Mouse (Mus musculus) brain, adult 2 months (tissue): Measurements from ENCODE around the gene Unc5b.
"Not testable (repeated sequence)": the region's sequence is repeated elsewhere in the genome, so short reads cannot be mapped to it uniquely, and the experiment has no call there.

ENCODE experiments used
- DNase-seq: peaks from one replicate; pipeline ENCODE4 v3.0.0; 2011; ENCODE audit warnings: low read depth, low spot score

Unc5b gene

DNA sequence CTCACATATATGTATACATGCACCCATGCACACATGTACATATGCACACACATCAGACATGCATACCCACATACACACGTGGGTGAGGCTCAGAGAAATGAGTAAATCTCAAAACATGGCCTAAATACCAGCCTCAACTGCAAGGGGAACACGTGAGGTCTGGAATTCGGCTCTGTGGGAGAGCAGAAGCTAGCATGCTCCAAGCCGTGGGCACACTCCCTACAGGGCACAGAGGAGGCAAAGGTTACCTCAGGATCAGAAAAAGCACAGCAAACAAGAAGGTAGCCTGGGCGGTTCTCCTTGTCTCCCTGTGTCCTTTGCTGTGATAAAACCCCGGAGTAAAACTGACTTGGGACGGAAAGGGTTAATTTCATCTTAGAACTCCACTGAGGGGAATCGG lies 77.4 kb downstream of the Unc5b start:
- DNase-seq: no peak

DNA sequence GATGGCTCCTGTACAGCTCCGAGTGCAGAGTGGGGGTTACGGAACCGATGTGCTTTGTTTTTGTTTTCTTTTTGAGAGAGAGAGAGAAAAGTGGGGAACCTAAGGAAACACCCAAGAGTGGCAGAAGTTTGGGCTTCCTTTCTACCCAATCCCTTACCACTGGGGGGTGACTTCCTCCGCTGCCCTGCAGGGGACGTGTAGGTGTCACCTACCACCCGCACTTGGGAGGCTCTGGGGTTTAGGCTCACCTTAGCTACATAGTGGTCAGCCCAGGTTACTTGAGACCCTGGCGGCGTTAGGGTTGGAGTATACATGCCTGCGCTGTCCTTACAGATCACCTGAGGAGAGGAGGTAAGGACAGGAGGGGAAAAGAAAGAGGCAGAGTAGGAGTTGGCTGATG lies 78.1 kb downstream of the Unc5b start:
- no peak for DNase-seq

DNA sequence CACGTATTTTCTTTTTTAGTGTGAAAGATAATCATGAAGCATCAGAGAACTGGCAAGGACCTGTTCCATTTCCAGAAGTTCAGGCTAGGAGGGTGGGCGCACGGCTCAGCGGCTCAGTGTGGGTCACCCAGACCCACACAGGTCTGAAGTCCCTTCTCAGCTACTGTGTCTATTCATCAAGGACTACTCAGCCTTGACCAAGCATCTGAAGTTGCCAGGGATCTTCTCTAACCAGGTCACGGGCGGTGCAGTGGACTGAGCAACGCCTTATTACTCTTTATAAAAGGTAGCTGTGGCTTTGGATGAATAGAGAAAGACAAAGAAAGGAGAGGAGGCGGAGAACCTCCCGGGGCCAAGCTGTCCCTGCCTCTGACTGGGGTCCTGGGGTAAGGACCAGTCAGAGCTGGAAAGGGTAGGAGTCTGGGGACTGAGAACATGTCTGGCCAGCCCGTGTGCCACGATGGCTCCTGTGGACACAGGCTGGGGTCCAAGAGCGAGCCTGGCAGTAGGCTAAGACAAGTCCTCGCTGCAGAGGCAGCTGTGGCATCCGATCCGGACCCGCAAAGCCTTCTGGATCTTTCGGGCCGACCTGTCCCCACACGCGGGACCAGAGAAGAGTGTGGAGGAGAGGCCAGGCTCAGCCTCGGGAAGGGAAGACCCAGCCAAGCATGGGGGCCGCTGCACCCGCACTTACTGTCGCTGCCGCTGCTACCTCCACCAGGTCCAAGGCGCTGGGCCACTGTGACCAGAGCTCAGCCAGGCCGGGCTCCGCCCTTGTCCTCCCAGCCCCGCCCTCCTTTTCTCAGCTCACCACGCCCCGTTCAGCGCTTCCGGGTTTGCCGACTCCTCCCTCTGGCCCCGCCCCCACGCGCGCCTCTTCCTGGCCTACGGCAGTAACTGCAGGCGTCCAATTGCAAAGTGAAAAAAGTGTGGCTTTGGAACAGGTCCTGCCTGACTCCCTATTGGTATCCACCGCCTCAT lies 79.1 kb downstream of the Unc5b start, which contains the start of gene Slc29a3:
TSS of gene Slc29a3 (minus strand) at position 755 of the 981 bp plus-strand sequence.
- DNase-seq: peak; percentile 95

DNA sequence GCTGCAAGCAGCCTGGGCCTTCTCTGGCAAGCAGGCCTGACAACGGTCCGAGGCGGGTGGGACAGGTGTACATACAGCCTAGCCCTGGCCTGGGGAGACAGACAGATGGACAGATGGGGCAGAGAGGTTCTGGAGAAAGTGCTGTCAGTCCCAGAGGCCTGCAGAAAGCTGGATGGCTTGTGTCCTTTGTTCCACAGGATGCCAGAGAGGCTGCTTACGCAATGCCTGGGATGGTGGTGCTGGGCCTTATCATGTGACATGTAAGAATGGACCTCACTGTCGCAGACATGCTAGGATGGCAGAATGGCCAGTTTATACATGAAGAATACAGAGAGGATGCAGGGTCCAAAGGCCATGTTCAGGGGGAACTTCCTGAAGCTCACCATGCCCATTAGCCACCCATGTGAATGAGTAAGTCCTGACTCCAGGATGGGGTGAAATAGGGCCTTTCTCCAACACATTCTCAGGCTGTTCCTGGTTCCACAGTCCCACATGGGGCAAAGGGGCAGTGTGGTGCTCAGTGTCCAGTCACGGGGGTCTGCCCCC lies 83.6 kb downstream of the Unc5b start:
- DNase-seq: peak; percentile 58

DNA sequence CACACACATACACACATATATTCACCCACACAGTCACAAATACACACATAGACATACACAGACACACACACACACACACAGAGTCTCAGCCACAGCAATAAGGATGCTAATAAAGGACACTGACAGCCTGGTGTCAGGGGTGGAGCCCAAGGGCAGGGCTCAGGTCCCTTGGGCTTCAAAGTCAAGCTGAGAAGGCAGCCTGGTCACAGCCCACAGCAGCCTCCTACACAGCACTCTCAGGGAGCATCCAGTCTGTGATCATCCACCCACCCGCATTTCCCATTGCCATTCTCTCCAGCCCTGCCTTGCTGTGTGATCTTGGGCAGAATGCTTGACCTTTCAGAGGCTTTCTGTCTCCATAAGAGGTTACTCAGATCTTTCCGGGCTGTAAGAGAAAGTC lies 84.9 kb downstream of the Unc5b start:
- peak; percentile 16 for DNase-seq

DNA sequence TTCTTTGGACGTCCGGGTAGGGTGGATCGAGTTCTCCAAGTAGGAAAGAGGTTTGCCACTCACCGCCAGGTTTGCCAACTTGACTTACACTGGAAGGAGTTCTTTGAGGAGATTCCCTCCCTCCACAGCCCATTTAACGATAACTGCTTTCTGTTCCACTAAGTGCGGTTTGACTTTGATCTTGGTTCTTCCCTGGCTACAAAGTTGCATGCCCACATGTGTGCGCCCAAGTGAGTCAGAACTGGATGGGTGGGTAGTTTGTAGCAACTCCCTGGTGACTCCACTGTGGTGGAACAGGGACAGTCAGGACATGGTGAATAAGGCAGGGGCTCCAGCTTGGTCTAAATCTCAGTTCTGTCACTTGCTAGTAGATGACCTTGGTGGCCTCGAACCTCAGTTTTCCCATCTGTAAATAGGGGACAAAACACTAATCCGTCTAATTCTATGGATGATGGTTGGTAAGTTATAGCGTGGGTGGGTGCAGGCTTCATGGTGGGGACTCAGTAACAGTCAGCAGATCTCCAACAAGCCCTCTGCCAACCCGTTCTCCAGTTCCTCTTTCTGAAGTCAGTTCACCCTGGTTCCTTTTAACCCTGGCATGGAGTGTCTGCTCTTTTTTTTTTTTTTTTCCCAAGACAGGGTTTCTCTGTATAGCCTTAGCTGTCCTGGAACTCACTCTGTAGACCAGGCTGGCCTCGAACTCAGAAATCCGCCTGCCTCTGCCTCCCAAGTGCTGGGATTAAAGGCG lies 86.7 kb downstream of the Unc5b start:
- peak; percentile 30 for DNase-seq

DNA sequence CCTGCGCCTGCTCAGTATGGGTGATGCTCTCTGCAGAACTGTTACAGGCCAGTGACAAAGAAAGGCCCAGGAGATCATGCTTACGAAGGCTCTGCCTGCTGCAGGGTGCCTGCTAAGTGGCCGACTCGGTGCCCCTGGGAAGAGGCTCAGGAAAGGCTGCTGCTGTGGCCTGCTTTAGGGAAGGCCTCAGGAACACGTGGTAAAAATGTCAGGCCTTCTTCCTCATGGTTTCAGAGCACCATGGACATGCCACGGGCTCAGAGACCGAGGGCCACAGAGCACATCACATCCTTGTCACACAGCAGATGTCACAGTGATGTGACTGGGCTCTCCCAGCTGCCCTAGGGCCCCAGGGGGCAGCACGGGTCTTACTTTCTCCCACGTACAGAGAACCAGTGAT lies 87.7 kb downstream of the Unc5b start:
- no peak for DNase-seq

DNA sequence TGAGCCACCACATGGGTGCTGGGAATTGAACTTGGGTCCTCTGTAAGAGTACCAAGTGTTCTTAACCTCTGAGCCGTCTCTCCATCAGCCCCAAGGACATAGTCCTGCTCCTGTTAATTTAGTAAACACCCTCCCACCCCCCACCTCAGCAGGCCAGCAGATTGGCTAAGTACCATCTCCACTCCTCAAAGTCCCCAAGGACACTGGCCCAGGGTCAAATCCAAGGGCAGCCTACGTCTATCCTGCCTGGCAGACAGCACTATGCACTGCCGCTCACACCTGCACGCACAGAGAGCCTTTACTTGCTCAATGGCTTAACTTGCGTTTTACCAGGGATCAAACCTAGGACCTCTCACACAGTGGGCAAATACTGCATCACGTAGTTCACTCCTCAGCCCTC lies 88.4 kb downstream of the Unc5b start:
- no peak for DNase-seq

DNA sequence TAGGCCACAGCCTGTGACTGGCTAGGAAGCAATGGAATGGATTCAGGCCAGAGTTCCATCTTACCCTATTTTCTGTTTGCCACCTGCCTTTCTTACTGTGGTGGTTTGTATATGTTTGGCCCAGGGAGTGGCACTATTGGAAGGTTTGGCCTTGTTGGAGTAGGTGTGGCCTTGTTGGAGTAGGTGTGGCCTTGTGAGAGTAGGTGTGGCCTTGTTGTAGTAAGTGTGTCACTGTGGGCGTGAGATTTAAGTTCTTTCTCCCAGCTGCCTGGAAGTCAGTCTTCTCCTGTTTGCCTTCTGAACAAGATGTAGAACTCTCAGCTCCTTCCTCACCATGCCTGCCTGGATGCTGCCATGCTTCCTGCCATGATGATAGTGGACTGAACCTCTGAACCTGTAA lies 89.1 kb downstream of the Unc5b start:
- not testable (repeated sequence) for DNase-seq

DNA sequence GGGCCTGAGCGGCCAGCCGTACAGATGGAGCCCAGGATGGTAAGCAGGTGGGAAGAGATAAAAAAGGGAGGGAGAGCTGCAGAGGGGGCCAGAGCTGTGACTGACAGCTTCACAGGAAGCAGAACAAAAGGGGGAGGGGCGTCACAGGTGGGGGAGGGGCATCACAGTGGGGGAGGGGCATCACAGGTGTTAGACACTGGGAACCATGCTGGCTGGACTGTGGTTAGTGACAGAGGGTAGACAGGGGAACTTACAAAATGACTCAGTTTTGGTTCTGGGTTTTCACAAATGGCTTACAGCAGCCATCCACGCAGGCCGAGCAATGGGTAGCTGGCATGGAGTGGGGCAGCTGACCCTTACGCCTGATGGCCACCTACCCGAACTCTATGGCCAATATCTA lies 89.9 kb downstream of the Unc5b start:
- DNase-seq: no peak

DNA sequence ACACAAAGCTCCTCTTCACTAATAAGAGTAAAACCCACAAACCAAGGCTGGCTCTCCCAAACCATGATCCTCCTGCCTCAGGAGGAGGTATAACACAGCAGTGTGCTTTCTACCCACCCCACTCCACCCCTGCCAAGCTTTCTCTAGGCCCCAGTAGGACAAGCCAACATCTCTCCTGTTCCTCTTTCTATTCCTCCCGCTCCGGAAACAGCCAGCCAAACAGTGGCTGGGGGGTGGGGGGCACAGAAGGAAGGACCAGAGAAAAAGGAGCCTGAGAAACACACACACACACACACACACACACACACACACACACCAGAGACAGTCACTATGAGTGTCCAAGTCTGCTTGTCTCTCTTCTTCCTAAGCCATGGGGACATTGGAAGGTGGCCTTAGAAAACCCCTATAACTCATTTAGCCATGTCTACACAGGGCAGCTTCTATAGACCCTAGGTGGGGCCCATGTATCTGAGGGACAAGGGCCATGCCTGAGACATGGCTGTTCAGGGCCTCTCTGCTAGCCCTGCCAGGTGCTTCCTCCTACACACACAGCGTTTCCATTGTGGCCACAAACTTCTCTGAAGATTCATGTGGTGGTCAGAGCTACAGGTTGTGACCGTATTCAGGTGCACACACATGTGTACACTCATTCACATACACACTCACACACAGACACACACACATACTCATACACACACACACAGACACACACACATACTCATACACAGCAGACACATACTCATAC lies 91.6 kb downstream of the Unc5b start:
- peak; percentile 36 for DNase-seq

DNA sequence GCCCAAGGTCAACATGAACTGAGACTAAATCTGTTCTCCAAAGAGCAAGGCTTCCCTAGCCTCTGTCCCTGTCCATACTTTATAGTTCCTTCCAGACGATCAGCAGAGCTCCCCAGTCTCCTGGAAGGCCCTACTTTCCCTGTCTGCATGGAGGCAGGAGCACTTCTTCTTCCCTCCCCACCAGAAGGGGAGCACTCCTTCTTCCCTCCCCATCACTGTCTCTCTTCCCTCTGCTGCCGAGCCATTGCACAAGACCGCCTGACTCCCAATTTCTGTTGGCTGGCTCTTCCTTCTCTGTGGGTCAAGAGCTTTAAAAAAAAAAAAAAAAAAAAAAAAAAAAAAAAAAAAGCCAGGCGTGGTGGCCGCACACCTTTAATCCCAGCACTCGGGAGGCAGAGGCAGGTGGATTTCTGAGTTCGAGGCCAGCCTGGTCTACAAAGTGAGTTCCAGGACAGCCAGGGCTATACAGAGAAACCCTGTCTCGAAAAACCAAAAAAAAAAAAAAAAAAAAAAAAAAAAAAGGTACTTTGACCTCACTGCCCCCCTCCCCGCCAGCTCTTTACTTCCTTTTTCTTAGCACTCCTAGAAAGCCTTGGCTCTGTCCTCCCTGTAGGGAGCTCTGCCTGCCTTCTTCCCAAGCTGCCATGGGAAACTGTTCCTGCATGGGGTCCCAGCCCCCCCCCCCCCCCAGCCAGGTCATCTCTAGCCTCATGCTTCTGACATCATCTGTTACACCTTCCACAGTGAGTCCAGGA lies 93.3 kb downstream of the Unc5b start:
- peak; percentile 43 for DNase-seq

DNA sequence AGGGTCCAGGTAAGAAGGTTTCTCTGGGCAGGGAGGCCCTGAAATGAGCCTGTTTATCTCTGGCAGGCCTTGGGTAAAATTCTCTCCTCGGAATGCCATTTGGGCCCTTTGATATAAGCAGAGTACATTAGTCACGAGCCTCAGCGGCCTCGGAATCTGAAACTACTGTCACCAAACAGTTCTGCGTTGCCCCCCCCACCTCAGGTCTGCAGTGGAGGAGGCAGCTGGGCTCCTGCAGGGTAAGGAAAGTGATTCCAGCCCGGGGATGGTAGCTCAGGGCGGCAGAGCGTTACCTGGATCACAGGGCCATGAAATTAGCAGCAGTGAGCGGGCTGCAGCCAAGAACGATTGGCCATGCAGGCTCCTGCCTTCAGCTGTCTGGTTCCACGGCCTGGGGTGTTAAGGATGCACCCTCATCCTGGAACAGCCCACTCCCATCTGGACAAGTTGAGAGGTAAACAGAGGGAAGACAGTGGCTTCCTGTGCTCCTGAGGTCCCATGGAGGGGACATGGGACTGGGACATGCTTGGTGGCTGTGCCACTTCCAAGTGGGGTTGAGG lies 94.1 kb downstream of the Unc5b start:
- no peak for DNase-seq

DNA sequence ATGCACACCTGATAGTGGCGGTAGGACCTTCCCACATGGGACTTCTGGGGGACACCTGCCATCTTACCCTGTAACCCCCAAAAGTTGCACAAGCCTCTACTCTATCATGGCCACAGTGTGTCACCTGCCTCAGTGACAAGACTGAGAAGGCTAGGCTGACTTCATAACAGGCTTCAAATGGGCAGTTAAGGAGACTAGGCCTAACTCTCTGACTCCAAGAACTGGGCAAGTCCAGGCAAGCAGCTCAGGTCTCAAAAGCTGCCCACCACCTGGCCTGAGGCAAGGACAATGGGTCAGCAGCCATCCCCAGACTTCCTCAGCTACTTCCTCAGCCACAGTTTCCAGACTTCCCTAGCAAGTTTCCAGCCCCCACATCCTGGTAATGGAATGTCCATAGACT lies 95.6 kb downstream of the Unc5b start:
- no peak for DNase-seq

DNA sequence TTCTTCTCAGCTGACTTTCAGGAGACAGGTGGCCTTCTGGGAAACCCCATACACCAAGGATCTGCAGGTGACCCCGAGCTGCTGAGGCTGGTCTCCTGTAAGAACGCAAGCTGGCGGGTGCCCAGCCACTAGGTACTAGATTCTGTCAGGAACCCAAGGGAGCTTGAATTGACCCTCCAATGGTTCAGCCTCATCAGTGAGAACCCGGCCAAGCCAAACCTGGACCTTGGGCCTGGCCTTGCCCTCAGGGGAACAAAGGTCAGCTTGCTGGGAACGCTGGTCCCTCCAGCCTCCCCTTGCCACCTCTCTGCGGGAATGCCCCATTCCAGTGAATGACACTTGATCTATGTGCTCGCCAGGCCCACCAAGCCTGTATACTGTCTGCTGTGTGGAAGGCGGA lies 97.9 kb downstream of the Unc5b start:
- DNase-seq: no peak

DNA sequence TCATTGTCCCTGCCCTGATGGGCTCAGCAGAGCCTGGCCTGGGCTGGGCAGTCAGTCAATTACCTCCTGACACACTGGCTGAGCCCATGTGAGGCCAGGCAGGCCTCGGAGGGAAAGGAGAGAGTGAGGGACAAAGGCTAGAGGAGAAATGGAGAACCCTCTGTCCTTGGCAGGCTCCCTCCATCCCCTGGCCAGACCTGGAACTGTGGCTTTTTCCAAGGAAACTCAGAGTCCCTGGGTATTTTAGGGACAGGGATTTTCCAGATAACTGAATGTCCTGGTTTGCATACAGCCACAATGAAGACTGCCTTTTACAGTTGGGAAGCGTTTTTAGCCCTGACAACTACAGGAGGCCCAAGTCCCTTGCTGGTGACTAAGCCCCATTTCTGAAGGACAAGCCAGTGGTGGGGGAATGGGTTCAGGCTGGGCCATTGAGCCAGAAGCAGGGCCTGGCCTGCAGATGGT lies 99.0 kb downstream of the Unc5b start:
- DNase-seq: peak; percentile 35

DNA sequence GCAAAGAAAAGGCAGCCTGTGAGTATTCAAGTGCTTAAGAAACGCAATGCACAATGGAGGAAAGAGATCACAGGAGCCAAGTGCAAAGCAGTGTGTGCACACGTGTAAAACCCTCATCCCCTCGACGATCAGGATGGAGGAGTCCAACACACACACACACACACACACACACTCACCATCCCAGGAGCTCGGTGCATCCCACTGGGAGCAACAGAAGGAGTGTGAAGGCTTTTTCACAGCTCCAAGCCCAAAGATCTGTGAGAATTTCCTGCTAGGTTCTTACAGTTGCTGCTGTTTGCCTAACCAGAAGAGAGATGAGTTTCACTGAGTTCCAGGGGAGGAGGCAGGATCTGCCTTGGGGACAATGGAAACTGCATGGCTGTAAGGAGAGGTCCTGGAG lies 99.6 kb downstream of the Unc5b start:
- DNase-seq: peak; percentile 46

DNA sequence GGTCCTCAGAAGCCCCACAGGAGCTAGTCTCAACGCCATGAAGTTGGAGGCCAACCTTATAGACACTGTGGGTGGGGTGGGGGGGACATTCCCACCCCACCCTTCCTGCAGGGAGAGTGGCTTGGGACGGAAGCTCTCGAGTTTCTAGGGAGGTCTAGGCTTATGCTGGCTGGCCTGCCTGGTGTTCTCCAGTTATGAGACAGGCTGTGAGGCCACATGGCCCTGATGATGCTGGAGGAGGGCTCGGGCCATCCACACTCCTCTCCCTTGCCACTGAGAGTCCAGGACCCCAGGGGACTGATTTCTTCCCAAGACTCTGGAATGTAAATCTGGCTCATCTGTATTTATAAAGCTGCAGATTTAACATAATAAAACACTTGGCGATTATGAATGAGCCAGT lies 104.1 kb downstream of the Unc5b start:
- no peak for DNase-seq

DNA sequence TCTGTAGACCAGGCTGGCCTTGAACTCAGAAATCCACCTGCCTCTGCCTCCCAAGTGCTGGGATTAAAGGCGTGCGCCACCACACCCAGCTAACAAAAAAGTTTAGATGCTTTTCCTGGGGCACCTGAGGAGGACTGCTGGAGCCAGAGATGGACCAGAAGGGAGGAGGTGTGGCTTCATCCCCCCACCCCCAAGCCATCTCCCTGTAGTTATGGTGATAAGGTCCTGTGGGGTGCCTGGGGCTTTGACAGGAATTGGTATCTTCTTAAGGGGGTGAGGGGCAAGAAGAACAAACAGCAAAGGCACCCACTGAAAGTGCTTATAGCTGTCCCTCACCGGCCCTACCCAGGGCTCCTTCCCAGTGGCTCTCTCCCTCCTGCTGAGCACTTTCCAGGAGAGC lies 104.5 kb downstream of the Unc5b start:
- no peak for DNase-seq

DNA sequence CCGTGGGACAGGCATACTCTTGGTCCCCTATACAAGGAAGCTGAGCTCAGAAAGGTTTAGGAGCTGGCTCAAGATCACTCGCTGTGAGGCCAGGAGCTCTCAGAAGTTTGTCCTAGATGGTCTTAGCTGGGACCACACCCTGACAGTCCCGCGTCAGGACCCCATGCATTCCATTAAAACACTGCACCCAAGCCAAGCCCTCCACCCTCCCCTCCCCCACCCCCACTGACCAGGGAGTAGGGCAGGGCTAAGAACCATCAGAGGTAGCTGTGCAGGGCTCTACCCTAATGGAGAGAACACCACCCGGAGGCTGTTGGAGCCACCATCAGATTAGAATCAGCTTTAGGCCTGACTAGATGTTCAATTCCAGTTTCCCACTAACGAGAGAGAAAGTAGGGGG lies 106.9 kb downstream of the Unc5b start:
- no peak for DNase-seq

DNA sequence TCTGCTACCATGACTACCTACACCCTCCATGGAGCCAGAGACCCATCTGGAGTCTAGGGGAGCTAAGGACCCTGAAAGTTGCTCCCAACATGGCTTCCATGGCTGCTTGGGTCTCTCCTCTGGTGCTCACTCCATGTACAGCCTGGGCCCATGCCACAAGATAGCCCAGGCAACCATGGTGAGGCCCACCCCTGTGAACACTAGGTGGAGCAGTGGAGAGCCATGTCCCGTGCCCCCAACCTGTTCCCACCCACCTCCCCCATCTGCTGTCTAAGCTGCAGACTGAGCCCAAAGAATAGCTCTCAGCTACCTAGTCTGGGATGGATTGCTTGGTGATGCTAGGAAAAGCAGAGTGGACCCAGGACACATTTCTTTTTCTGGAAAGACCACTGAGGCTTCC lies 108.0 kb downstream of the Unc5b start:
- no peak for DNase-seq
